Mouse (Mus musculus) adrenal gland (tissue): ENCODE measurements around the gene Ubiad1.

Source experiments
- intact Hi-C: fragments of 180-260 bp; cut with DNase I; formaldehyde crosslinking; loops from one replicate; pipeline ENCODE4 v1.15.1; 2025

Gene Ubiad1

DNA sequence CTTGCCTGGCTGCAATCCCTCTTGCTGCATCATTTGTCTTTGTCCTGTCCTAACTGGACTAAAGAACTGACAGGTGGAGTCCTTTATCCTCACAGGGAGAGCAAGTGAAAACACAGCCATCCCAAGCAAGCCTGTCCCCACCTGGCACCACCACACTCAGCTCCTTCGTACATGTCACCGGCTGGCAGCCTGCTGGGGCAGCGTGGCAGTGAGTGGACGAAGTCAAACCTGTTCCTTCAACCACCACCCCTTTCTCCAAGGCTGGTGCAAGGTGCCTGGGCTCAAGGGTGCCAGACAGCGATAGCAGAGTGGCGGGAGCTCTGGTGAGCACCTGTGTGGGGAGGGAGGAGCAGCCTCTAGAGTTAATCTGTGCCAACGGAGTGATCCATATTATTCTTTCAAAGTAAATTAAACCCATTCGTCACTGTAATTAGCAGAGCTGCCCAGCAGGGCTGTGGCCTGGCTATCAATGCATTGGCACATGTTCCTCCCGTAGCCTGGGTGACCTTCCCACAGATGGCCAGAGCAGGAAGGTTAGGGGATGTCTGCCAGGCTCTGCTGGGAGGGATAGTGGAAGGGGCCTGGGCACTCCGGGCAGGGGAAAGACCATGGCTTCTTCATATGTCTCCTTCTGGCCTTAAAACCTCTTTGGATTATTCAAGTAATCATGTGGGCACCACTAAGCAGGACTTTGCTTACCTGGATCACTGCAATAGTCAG, 36.2 kb downstream of the Ubiad1 start:
- intact Hi-C loops, result loop anchor here (10.0 kb wide), 1 partner anchor 214 kb away; no protein-coding TSS in a partner anchor

DNA sequence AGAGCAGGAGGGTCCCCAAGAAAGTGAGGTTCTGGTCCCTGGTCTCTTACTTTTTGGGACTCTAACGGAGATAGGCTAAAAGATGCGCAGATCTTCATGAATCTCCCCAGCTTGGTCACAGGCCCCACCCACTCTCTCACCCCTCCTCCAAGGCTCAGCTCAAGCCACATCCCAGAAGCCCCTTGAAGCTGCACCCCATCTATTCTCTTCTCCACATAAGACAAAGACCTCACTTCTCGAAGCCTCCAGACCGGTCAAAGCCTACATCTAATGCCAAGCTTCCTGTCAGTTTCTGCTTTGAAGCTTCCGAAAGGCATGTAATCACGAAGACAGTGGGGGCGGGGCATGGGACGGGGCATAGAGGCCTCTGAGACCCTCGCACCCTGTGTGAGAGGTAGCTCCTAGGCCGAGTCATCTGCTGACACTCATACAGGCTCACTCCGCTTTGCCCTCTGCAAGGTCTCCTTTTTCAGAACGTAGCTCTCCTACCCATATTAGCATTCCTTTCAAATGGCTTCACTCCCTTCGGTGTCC, 39.2 kb downstream of the Ubiad1 start:
- intact Hi-C loops, result loop anchor here (10.0 kb wide), 1 partner anchor 211 kb away; no protein-coding TSS in a partner anchor

DNA sequence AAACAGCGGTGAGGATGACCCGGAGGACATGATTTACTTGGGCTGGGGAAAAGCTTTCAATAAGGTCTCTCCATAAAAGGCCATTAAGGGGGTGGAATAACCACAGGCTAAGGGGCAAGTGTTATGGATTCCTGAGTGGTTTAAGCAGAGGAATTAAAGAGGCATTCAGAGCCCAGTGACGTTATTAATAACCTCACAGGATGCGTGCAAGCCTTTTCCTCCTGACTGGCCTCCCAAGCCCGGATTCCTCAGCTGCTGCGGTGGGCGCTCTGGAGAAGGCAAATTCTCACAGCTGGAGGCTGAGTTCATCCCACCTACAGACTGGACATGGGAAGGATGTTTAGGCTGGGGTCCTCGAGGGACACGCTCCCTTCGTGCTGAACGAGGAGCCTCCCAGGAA, 39.8 kb downstream of the Ubiad1 start:
- intact Hi-C loops, result loop anchor here (10.0 kb wide), 1 partner anchor 210 kb away; no protein-coding TSS in a partner anchor

DNA sequence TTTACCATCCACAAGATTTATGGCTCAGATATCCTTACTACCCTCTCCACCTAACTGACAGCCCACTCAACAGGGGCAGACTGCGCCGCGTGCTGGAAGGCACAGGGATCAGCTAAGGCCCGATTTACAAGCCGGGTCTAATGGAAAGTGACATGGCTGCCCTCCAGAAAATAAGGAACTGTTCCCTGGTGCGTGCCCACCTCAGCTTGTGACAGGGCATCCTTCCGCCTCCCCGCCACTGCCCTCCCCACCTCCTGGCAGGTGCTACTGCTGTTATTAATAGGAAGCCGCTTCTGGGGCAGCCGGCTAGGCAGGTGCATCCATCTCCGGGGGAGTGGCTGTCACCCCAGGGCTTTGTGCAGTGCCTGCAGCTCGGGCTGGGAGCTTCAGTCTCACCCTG, 41.2 kb downstream of the Ubiad1 start:
- intact Hi-C loops, result loop anchor here (10.0 kb wide), 1 partner anchor 209 kb away; no protein-coding TSS in a partner anchor

DNA sequence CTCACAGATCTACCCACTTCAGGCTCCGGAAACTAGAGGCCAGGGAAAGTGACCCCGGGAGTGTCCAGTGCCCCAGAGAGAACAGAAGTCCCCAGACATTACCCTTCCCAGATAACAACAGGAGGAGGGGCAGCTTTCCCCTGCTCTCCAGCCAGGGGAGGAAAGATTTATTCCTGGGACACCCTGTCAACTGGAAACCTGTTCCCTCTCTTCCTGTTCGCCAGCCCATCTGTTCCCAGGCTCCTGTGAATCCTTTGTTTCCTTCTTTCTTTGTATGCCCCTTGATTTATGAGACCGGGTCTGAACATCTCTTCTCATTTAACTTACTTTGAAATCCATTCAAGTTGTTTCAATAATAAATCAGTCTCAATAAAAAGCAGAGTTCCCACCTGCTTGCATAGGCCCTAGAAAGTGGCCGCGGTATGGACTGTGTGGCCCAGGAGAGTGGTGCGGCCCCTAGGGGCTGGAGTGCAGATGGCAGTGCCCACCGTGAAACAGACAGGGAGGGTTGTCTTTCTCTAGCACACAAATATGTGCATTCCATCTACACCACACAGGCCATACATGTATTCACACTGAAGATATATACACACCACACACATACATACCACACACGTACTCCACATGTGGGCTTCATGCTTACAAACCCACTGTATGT, 45.0 kb downstream of the Ubiad1 start:
- intact Hi-C loops, result loop anchor here (10.0 kb wide), 1 partner anchor 205 kb away; no protein-coding TSS in a partner anchor

DNA sequence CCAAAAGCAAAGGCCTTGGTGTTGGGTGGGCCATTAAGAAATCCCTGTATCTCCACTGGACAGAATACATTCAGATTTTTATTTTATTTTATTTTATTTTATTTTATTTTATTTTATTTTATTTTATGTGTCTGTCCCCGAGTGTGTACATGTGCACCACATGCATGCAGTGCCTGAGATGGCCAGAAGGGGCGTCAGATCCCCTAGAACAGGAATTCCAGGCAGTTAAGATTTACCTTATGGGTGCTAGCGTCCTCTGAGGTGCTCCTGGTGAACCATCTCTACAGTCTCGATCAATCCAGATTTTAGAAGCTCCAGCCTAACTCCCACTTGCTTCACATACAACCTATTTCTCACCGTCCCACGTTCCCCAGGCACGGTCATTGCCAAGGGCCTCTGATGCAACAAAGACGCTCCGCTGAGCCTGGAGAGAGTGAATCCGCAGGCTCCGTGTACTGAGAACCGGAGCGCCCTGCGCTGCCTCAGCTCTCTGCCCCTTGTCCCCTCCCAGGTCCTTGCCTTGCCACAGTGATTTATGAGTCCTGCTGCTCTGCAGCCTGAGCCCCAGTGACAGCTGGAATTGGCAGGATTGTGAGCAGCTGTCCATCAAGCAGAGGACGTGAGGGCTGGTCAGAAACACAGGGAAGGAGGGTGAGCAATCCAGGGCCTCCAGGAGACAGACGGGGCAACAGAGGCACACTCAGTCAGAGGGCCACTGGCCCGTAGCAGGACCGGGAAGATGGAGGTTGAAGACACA, 46.9 kb downstream of the Ubiad1 start:
- intact Hi-C loops, result no loop called here

DNA sequence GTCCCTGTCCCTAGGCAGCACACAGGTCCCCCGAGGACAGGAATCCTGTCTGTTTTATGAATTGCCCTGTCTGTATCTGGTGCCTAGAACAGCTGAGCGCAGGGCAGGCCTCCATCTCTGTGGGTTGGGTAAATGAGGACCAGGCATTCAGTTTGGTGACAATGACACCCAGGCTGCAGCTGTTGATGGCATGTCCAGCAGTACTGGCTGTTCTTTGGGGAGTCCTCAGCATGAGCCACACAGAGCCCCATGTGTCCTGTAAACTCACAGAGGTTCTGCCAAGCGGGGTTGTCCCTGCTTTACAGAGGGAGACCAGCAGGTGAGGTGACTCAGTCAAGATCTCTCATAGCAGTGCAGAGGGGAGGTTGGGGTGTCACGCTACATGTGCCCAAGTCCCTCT, 47.5 kb downstream of the Ubiad1 start:
- intact Hi-C loops, result no loop called here

DNA sequence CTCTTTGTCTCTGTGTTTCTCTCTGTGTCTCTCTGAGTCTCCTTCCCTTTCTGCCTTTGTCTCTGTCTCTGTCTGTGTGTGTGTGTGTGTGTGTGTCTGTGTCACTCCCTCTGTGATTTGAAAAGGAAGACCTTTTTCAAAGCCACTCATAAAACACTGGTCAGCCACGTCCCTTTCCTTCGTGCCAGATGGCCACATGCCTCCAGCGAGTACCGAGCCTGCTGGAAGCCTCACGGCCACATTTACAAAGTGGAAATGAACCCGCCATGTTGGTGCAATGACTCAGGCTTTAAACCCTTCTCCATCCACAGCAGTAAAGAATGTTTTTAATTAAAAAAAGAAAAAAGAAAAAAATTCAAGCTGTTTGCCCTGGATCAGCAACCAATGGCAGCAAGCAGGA, 48.7 kb downstream of the Ubiad1 start:
- intact Hi-C loops, result no loop called here

DNA sequence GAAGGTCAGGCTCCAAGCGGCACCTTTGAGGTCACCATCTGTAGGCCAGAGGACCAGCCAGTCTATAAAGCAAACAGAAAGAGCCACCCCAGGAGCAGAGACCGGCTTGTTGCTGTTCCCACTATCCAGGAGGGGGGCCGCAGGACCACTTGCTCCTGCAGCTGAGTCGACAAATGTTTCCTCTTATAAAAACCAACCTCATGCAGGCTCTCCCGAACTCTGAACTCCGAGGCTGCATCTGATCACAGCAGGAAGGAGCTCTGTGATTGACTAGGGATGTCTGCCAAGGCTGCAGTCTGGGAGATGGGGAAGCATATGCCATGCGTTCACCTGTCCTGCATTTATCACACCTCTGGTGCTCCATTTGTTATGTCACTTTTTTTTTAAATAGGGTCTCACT, 49.4 kb downstream of the Ubiad1 start:
- intact Hi-C loops, result no loop called here

DNA sequence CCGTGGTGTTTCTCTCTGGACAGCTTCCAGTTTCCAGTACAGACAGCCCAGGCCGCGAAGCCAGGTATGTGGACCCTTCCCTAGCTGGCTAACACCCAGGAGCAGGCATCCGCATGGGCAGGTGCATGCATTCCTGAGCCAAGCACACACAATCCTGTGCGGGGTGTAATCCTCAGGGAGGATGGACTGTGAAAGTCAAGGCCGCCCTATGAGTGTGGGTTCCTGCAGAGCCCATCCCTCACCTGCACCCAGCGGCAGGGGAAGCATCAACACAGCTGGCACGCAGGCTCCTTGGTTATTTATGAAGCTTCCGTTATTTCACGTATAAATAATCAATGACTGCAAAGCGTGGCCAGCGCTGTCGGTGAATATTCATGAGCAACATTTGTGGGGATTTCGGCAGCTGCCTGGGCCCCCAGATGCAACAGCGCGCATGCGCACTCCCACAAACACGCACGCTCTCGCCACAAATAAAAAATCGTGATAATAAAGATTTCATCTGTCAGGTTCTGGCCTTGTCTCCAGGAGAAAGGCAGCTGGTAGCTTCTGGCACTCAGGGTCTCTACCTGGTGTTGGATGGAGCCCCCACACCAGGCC, 52.8 kb downstream of the Ubiad1 start:
- intact Hi-C loops, result no loop called here

DNA sequence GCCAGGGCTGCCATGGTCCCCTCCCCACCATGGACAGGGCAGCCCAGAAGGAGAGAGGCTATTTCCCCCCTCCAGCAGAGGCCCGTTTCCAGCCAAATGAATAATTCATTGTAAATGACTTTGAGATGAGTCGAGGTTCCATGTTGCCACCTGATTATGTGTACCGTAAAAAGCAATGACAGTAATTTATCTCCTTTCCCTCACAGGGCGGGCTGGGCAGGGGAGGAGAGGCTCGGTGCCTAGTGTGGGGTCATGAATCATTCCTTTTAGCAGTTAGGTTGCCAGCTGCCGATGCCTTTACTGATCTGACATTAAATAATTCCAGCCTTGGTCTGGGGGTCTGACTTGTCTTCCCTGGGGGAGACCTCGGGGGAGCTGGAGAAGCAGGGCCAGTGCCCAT, 54.9 kb downstream of the Ubiad1 start:
- intact Hi-C loops, result loop anchor here (2.0 kb wide), 1 partner anchor 221 kb away; no protein-coding TSS in a partner anchor

DNA sequence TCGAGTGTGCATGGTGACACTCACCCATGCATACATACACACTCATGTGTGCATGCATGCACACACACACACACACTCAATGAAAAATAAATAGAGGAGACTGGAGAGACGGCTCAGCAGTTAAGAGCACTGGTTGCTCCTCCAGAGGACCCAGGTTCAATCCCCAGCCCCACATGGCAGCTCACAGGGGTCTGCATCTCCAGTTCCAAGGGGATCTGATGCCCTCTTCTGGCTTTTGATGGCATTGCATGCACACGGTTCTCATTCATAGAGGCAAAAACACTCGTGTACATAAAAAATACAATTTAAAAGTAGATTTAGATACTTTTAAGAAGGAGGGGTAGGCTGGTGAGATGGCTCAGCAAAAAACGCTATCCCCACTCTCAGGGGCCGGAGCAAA, 55.5 kb downstream of the Ubiad1 start:
- intact Hi-C loops, result loop anchor here (2.0 kb wide), 1 partner anchor 220 kb away; no protein-coding TSS in a partner anchor

DNA sequence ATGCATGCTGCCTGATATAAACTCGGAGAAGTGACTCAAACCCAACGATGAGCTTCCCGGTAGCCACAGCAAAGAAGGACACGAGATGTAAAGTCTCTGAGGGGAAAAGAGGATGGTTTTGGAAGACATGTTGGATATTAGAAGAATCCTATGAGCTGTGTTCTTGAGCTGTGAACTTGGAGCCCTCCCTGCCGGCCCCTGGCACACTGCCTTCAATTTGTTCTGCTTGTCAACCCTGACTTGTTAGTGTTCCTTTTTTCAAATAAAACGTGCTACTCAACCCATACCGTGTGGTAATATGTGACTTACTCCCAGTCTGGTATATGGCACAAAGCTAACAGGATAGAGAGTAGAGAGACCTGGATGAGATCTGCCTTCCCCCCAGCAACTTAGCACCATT, 59.3 kb downstream of the Ubiad1 start:
- intact Hi-C loops, result no loop called here
